In genomic region chr2:75610602-75611001, GRCm38 (mm10) we compare ENCODE assay signal across 8 mouse cellular contexts. TPM values are rescaled to one million over a fixed set of nuclear protein-coding genes. Genes with fewer than 3 reads are reported as not detected.
DNase-seq lines count a peak whose midpoint lies in the region; ATAC-seq and TF ChIP-seq lines count a peak whose summit lies in the region.
"Not testable (repeated sequence)": the region's sequence is repeated elsewhere in the genome, so short reads cannot be mapped to it uniquely, and the experiment has no call there.

No protein-coding gene starts in this region.

- CTCF ChIA-PET in Patski (lab: Charles Lee), result interaction anchor here (1.0 to 1.3 kb wide), 2 partner anchors 18 to 48 kb away, joined by 3 read pairs; partner anchors contain the start of gene Hnrnpa3

- H3K4me1 ChIP-seq in embryonic facial prominence, embryonic 15.5 days, result peaks cover 31% of the 10 kb centered on the region
- H3K4me1 ChIP-seq in heart, adult 2 months (ENCODE audit: control insufficient read depth, insufficient read depth, low read length); stomach, postnatal 0 days (replicated peaks; ENCODE audit: control insufficient read depth, insufficient read depth): not testable (repeated sequence)
- peaks cover 15% of the 10 kb centered on the region for H3K4me1 ChIP-seq in kidney, adult 2 months (ENCODE audit: control insufficient read depth, insufficient read depth, low read length)
- peaks cover 16% of the 10 kb centered on the region; the same call in 1 of the 2 replicates for H3K4me1 ChIP-seq in lung, postnatal 0 days (ENCODE audit: insufficient read depth, low read depth, low read length)

- 71% methylated on average over 7 of the region's 7 CpGs for WGBS in embryonic facial prominence, embryonic 15.5 days
- 79% methylated on average over 7 of the region's 7 CpGs for WGBS in heart, adult 2 months
- 63% methylated on average over 7 of the region's 7 CpGs for WGBS in kidney, adult 2 months
- 80% methylated on average over 7 of the region's 7 CpGs for WGBS in lung, postnatal 0 days
- WGBS in stomach, postnatal 0 days, result 81% methylated on average over 7 of the region's 7 CpGs

- peak overlapping the region; percentile 60; the same call in 1 of the 2 replicates for H3K27ac ChIP-seq in embryonic facial prominence, embryonic 15.5 days (replicated peaks)
- H3K27ac ChIP-seq in heart, adult 2 months; kidney, adult 2 months (ENCODE audit: insufficient read depth, low read depth, low read length); stomach, postnatal 0 days (replicated peaks): not testable (repeated sequence)
- 0 out of 2 replicates have a peak overlapping the region, but pooled peaks have one; percentile 39 for H3K27ac ChIP-seq in lung, postnatal 0 days (ENCODE audit: low read length)

- intact Hi-C loops in heart, adult 2 months (cut with DNase I), result not testable (repeated sequence)

- H3K9ac ChIP-seq in embryonic facial prominence, embryonic 15.5 days; heart, adult 2 months (ENCODE audit: low read depth, low read length); lung, postnatal 0 days (replicated peaks; ENCODE audit: low read depth); stomach, postnatal 0 days (ENCODE audit: low read length): not testable (repeated sequence)

- DNase-seq in ES-CJ7 (ENCODE audit: low read depth, low spot score), result peak; percentile 35
- not testable (repeated sequence) for DNase-seq in Patski (ENCODE audit: low read depth, low spot score); heart, adult 2 months; kidney, adult 2 months; lung, postnatal 0 days (ENCODE audit: low spot score); stomach, postnatal 0 days (ENCODE audit: low spot score)

- not testable (repeated sequence) for H3K79me3 ChIP-seq in C2C12 (ENCODE audit: low read depth)

- not testable (repeated sequence) for H3K27me3 ChIP-seq in C2C12 (ENCODE audit: control insufficient read depth, insufficient read depth, insufficient read length); Patski; embryonic facial prominence, embryonic 15.5 days; heart, adult 2 months (ENCODE audit: control insufficient read depth, insufficient read depth, low read length); kidney, adult 2 months (replicated peaks; ENCODE audit: control insufficient read depth, insufficient read depth, low read length); lung, postnatal 0 days (replicated peaks; ENCODE audit: insufficient read depth, low read length); stomach, postnatal 0 days (ENCODE audit: control insufficient read depth, insufficient read depth, low read length)

- H3K36me3 ChIP-seq in C2C12 (ENCODE audit: control insufficient read depth, insufficient read depth); embryonic facial prominence, embryonic 15.5 days; heart, adult 2 months (ENCODE audit: control insufficient read depth, insufficient read depth, low read length); kidney, adult 2 months (ENCODE audit: control insufficient read depth, insufficient read depth, low read length); lung, postnatal 0 days (ENCODE audit: insufficient read depth, low read length); stomach, postnatal 0 days (ENCODE audit: control insufficient read depth, insufficient read depth, low read length): not testable (repeated sequence)

- not testable (repeated sequence) for H3K4me3 ChIP-seq in C2C12 (ENCODE audit: insufficient read depth, poor library complexity, severe bottlenecking); embryonic facial prominence, embryonic 15.5 days (replicated peaks); heart, adult 2 months; kidney, adult 2 months (ENCODE audit: insufficient read depth, low read depth, low read length); lung, postnatal 0 days (ENCODE audit: low read depth, low read length); stomach, postnatal 0 days (ENCODE audit: low read depth, low read length)

- H3ac ChIP-seq in C2C12 (ENCODE audit: control insufficient read depth, insufficient read length, low read depth), result not testable (repeated sequence)

- ATAC-seq in Patski; embryonic facial prominence, embryonic 15.5 days (ENCODE audit: insufficient number of reproducible peaks, low FRiP score, low TSS enrichment, low read depth); lung, postnatal 0 days; stomach, postnatal 0 days (ENCODE audit: low FRiP score, low TSS enrichment): not testable (repeated sequence)

- TF ChIP-seq POLR2A in heart, adult 2 months (IDR thresholded peaks at IDR 0.05; ENCODE audit: insufficient read depth, low read depth, low read length); kidney, adult 2 months (IDR thresholded peaks at IDR 0.05; ENCODE audit: low read depth, low read length): not testable (repeated sequence)

- not testable (repeated sequence) for H3K79me2 ChIP-seq in C2C12 (ENCODE audit: control insufficient read depth, insufficient read depth); heart, adult 2 months (replicated peaks; ENCODE audit: control insufficient read depth, insufficient read depth, low read length)

- not testable (repeated sequence) for TF ChIP-seq CTCF in C2C12 (IDR thresholded peaks at IDR 0.05; ENCODE audit: control insufficient read depth, insufficient read depth, insufficient read length)
- TF ChIP-seq CTCF in Patski (IDR thresholded peaks at IDR 0.05), result peak; percentile 36
- peak; percentile 48 for TF ChIP-seq CTCF in heart, adult 2 months (IDR thresholded peaks at IDR 0.05)
- 0 out of 2 replicates have a peak, but pooled peaks have one; percentile 15 for TF ChIP-seq CTCF in kidney, adult 2 months (conservative IDR thresholded peaks at IDR 0.05; ENCODE audit: insufficient read depth, insufficient read length, low read depth, low read length)
- peak; percentile 49 for TF ChIP-seq CTCF in lung, postnatal 0 days (IDR thresholded peaks at IDR 0.05)
- peak; percentile 62 for TF ChIP-seq CTCF in stomach, postnatal 0 days (IDR thresholded peaks at IDR 0.05; ENCODE audit: low read depth)

- TF ChIP-seq EP300 in heart, adult 2 months (IDR thresholded peaks at IDR 0.05; ENCODE audit: insufficient read depth, low read depth, low read length); lung, postnatal 0 days (IDR thresholded peaks at IDR 0.05); stomach, postnatal 0 days (optimal IDR thresholded peaks at IDR 0.05): not testable (repeated sequence)

- in situ Hi-C loops in Patski (cut with MboI; ENCODE audit: low pct_unique_long_range_greater_than_20kb), result loop anchor here (5.0 kb wide), 1 partner anchor 52 kb away; no protein-coding TSS in a partner anchor

- H3K4me2 ChIP-seq in embryonic facial prominence, embryonic 15.5 days (replicated peaks); lung, postnatal 0 days (replicated peaks; ENCODE audit: low read depth, low read length); stomach, postnatal 0 days (replicated peaks; ENCODE audit: low read depth): not testable (repeated sequence)

- H3K9me3 ChIP-seq in embryonic facial prominence, embryonic 15.5 days (replicated peaks); lung, postnatal 0 days (ENCODE audit: low read length); stomach, postnatal 0 days (ENCODE audit: control insufficient read depth, low read length): not testable (repeated sequence)

- POLR2A ChIA-PET in Patski (lab: Charles Lee), result not testable (repeated sequence)

TF ChIP-seq in C2C12, 6 proteins besides CTCF, POLR2A, EP300 and RAD21:
- TF ChIP-seq MAX (IDR thresholded peaks at IDR 0.05) (peak; percentile 20), CEBPB (IDR thresholded peaks at IDR 0.05; ENCODE audit: low read depth) (peak; percentile 54)

RNA-seq across cellular contexts. Expression of gene Hnrnpa3, which starts 48.5 kb away (rescaled TPM):
- polyA plus RNA-seq in C2C12 (2012; fragmentation: generic; extraction: Trizol) (341 TPM), Patski (2021) (249 TPM)
- polyA plus RNA-seq in embryonic facial prominence, embryonic 15.5 days (2015; fragmentation: Nextera tagmentation; extraction: Ambion mirVana), result 242 and 268 TPM in 2 replicates
- 100 to 1,000 TPM; 177 to 180 TPM for total RNA-seq in heart, adult 2 months (2021)
- polyA plus RNA-seq in heart, adult 2 months (2012; rRNA removed), result 18.5 and 44.9 TPM in 2 replicates
- 16.2 and 34.0 TPM in 2 replicates for polyA plus RNA-seq in kidney, adult 2 months (2012; rRNA removed)
- polyA plus RNA-seq in lung, postnatal 0 days (2015; fragmentation: Nextera tagmentation; extraction: Ambion mirVana), result 114 and 129 TPM in 2 replicates
- 116 and 127 TPM in 2 replicates for polyA plus RNA-seq in stomach, postnatal 0 days (2015; fragmentation: Nextera tagmentation; extraction: Ambion mirVana)
